Mouse (Mus musculus) MEL (cell line): ENCODE measurements around the gene Pptc7.

Experiments
- CHD2 ChIP-seq: IDR thresholded peaks from 2 replicates; pipeline ENCODE4 v1.6.1; 2011; ENCODE audit warnings: low read length, improper control_type of control experiment
- CTCF ChIP-seq, 3 experiments: IDR thresholded peaks in 2 of 3; conservative IDR thresholded peaks in 1 of 3; 2 replicates each; pipeline ENCODE4 v1.5.1; 2011 to 2012; ENCODE audit warnings: low read length in 3 of 3, low read depth in 2 of 3, mild to moderate bottlenecking in 2 of 3, improper control_type of control experiment in 1 of 3, inconsistent platforms in 1 of 3, mixed read lengths in 1 of 3, moderate library complexity in 1 of 3; ENCODE audit not compliant: control insufficient read depth in 1 of 3, insufficient read depth in 1 of 3, poor library complexity in 1 of 3, severe bottlenecking in 1 of 3
- EP300 ChIP-seq, 2 experiments: IDR thresholded peaks; 2 replicates each; pipeline ENCODE4 v1.6.1; 2011; ENCODE audit warnings: improper control_type of control experiment in 2 of 2, low read length in 2 of 2, low read depth in 1 of 2, mild to moderate bottlenecking in 1 of 2
- HCFC1 ChIP-seq: IDR thresholded peaks from 2 replicates; pipeline ENCODE4 v1.6.1; 2012; ENCODE audit warnings: low read depth, mild to moderate bottlenecking, inconsistent platforms, low read length, improper control_type of control experiment, moderate library complexity
- KAT2A ChIP-seq: conservative IDR thresholded peaks from 2 replicates; pipeline ENCODE4 v1.6.1; 2012; ENCODE audit warnings: low read depth, low read length, improper control_type of control experiment, inconsistent platforms
- MAX ChIP-seq: IDR thresholded peaks from 2 replicates; pipeline ENCODE4 v1.6.1; 2011; ENCODE audit warnings: low read length, improper control_type of control experiment
- MAZ ChIP-seq: IDR thresholded peaks from 2 replicates; pipeline ENCODE4 v1.6.1; 2012; ENCODE audit warnings: low read depth, mild to moderate bottlenecking, inconsistent platforms, low read length, improper control_type of control experiment
- MYB ChIP-seq: IDR thresholded peaks from 2 replicates; pipeline ENCODE4 v1.6.1; 2011; ENCODE audit warnings: mild to moderate bottlenecking, low read depth, low read length, improper control_type of control experiment
- POLR2A ChIP-seq, 2 experiments: IDR thresholded peaks; 2 replicates each; pipeline ENCODE4 v1.6.1; 2011 to 2012; ENCODE audit warnings: low read length in 2 of 2, mild to moderate bottlenecking in 2 of 2, control low read depth in 1 of 2, improper control_type of control experiment in 1 of 2, low read depth in 1 of 2, moderate library complexity in 1 of 2; ENCODE audit not compliant: control insufficient read depth in 1 of 2, insufficient read depth in 1 of 2, poor library complexity in 1 of 2
- POLR2AphosphoS2 ChIP-seq: IDR thresholded peaks from 2 replicates; pipeline ENCODE4 v1.6.1; 2011; ENCODE audit warnings: low read length, improper control_type of control experiment
- RAD21 ChIP-seq: IDR thresholded peaks from 2 replicates; pipeline ENCODE4 v1.6.1; 2011; ENCODE audit warnings: mild to moderate bottlenecking, low read depth, low read length, improper control_type of control experiment
- TAL1 ChIP-seq: IDR thresholded peaks from 2 replicates; pipeline ENCODE4 v1.6.1; 2012; ENCODE audit warnings: mild to moderate bottlenecking, inconsistent platforms, low read length, moderate library complexity, mixed read lengths
- ZC3H11A ChIP-seq: IDR thresholded peaks from 2 replicates; pipeline ENCODE4 v1.6.1; 2012; ENCODE audit warnings: low read depth, mild to moderate bottlenecking, inconsistent platforms, low read length, improper control_type of control experiment
- ZNF384 ChIP-seq: IDR thresholded peaks from 2 replicates; pipeline ENCODE4 v1.6.1; 2012; ENCODE audit warnings: low read depth, mild to moderate bottlenecking, inconsistent platforms, low read length, improper control_type of control experiment

GRCm38 (mm10) chr5:122287026-122287425, 2.9 kb downstream of the Pptc7 start:
- no peak for TF ChIP-seq ZNF384
- no peak for TF ChIP-seq MAZ
- TF ChIP-seq EP300 (IDR thresholded peaks at IDR 0.05; ENCODE audit: low read depth in 1 of 2, low read length in 2 of 2): no peak
- no peak for TF ChIP-seq CHD2
- no peak for TF ChIP-seq ZC3H11A
- TF ChIP-seq TAL1: no peak
- TF ChIP-seq MYB: no peak
- no peak for TF ChIP-seq CTCF (IDR thresholded peaks at IDR 0.05 in 2 of 3, conservative IDR thresholded peaks at IDR 0.05 in 1 of 3; ENCODE audit: control insufficient read depth in 1 of 3, insufficient read depth in 1 of 3, low read depth in 2 of 3, low read length in 3 of 3, poor library complexity in 1 of 3, severe bottlenecking in 1 of 3)
- no peak for TF ChIP-seq HCFC1
- TF ChIP-seq POLR2AphosphoS2: no peak
- no peak for TF ChIP-seq RAD21
- TF ChIP-seq MAX: no peak
- TF ChIP-seq KAT2A: no peak
- no peak for TF ChIP-seq POLR2A (IDR thresholded peaks at IDR 0.05; ENCODE audit: control insufficient read depth in 1 of 2, insufficient read depth in 1 of 2, low read depth in 1 of 2, low read length in 2 of 2, poor library complexity in 1 of 2)
